Mouse (Mus musculus) liver, embryonic 16.5 days (tissue): Measurements from ENCODE around the gene Sorcs2. TPM values are rescaled to one million over a fixed set of nuclear protein-coding genes. Genes with fewer than 3 reads are reported as not detected.

Experiments
- ATAC-seq: fragments of 200-750 bp; cut with Nextera tagmentation; 2 replicates; pipeline ENCODE4 v1.8.0; 2017; ENCODE audit warnings: low read depth, mild to moderate bottlenecking, moderate number of reproducible peaks, moderate library complexity
- H3K27ac ChIP-seq: fragments of 300-500 bp; sonication (generic); 2 replicates; pipeline ENCODE4 v1.5.1; 2014; ENCODE audit warnings: mild to moderate bottlenecking, low read length
- H3K27me3 ChIP-seq: fragments of 300-500 bp; sonication (generic); 2 replicates; pipeline ENCODE4 v1.6.1; 2014; ENCODE audit warnings: low read depth, low read length, mixed read lengths; ENCODE audit not compliant: control insufficient read depth, insufficient read depth
- H3K36me3 ChIP-seq: fragments of 300-500 bp; sonication (generic); 2 replicates; pipeline ENCODE4 v1.6.1; 2014; ENCODE audit warnings: mild to moderate bottlenecking; ENCODE audit not compliant: control insufficient read depth, insufficient read depth
- H3K4me1 ChIP-seq: fragments of 300-500 bp; sonication (generic); 2 replicates; pipeline ENCODE4 v1.6.1; 2014; ENCODE audit warnings: low read depth, low read length, mixed read lengths; ENCODE audit not compliant: control insufficient read depth
- H3K4me2 ChIP-seq: fragments of 300-500 bp; sonication (generic); 2 replicates; pipeline ENCODE4 v1.6.1; 2014; ENCODE audit warnings: low read depth, low read length, mixed read lengths
- H3K4me3 ChIP-seq: fragments of 300-500 bp; sonication (generic); 2 replicates; pipeline ENCODE4 v1.5.1; 2014; ENCODE audit warnings: low read depth, mild to moderate bottlenecking, low read length
- H3K9ac ChIP-seq: fragments of 300-500 bp; sonication (generic); 2 replicates; pipeline ENCODE4 v1.6.1; 2014; ENCODE audit warnings: low read depth, low read length
- H3K9me3 ChIP-seq: fragments of 300-500 bp; sonication (generic); replicated peaks from 2 replicates; pipeline ENCODE4 v1.6.1; 2016; ENCODE audit warnings: low read length; ENCODE audit not compliant: control insufficient read depth
- WGBS: fragments of 180-500 bp; shearing (Covaris S2); extraction: QIAGEN DNeasy Blood & Tissue Kit; methylation state at CpG from one replicate; pipeline ENCODE4 v1.1.7; 2014; ENCODE audit not compliant: insufficient replicate concordance; 5-methylcytosine and 5-hydroxymethylcytosine counted together
- polyA plus RNA-seq: library from polyadenylated mRNA; unstranded; fragments of >200 nt; fragmentation: Nextera tagmentation; extraction: Ambion mirVana; gene quantifications from 2 replicates; pipeline ENCODE4 v1.2.1, GENCODE M21; 2015

Sorcs2 gene
- polyA plus RNA-seq, 1 experiment from 2014 or later = 0.99 TPM

DNA sequence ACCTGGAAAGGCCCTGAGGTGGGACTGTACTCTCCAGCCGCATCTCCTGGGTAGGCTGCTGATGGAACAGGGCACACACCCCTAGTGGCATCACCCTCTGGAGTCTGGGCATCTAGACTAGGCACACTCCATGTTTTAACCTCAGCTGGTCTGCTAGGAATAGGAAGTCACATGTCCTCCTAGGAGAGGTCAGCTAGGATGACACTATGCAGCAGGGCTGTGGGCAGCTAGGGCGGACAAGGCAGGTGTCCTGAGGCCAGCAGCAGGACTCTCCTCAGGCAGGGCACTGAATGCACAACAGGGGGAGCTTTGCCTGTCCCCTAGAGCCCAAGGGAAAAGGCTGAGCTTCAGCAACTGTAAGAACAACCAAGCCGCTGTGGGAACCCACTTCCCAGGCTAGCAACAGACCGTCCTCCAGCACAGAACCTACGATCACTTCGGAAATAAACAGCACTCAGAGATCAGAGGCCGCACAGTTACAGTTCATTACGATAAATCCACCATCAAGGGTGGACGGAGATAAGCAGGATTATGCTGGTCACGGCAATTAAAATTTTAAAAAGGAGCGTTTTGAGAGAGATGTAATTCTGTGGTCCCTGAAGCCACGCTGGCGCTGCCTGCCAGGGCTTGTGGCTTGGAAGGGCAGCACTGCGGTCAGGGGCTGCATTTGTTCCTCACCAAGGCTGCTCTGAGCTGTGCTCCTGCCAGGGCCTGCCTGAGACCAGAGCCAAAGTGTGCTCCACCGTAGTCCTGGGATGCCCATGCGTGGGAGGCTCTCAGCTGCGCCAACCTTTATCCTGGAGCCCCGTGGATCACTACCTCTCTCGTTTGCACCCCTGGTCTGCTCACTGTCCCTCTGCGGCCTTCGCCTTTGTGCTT is 232.3 kb downstream of the Sorcs2 start:
- H3K4me3 ChIP-seq = no peak overlapping the region
- H3K9me3 ChIP-seq = no peaks in the 10 kb centered on the region
- no peaks in the 10 kb centered on the region for H3K36me3 ChIP-seq
- H3K4me1 ChIP-seq = no peaks in the 10 kb centered on the region
- no peak overlapping the region for H3K4me2 ChIP-seq
- 77% methylated on average over 21 of the region's 21 CpGs for WGBS
- no peak overlapping the region for H3K9ac ChIP-seq
- H3K27me3 ChIP-seq = no peaks in the 10 kb centered on the region
- no peak for ATAC-seq
- no peak overlapping the region for H3K27ac ChIP-seq

- no peak for ATAC-seq
- Histone ChIP-seq H3K36me3 (no peaks in the 10 kb centered on the region), H3K4me2 (no peak overlapping the region), H3K27ac (no peak overlapping the region), H3K9ac (no peak overlapping the region), H3K4me3 (no peak overlapping the region), H3K9me3 (no peaks in the 10 kb centered on the region), H3K4me1 (no peaks in the 10 kb centered on the region), H3K27me3 (no peaks in the 10 kb centered on the region)
- WGBS = 43% methylated on average over 8 of the region's 8 CpGs
Measured at GRCm38 (mm10) chr5:36154879-36155485, 243.0 kb downstream of the Sorcs2 start.

DNA sequence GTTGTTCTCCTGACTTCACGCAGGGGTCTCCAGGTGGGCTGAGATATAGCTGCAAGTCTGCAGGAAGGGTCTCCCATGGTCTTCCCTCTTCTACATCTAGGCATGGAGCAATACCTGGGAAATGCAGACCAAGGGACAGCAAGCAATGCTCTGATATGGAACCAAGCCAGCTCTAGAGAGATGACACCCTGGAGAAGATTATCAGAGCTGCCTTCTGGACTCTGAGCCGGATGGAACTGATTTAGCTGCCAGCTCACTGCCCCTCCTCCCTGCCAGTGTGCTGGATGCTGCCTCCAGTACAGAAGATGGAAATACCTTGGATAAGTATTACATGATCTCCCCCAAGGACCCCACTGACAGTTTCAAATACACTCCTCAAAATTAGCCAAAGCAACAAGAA is 244.7 kb downstream of the Sorcs2 start:
- no peak for ATAC-seq
- Histone ChIP-seq H3K9me3 (no peaks in the 10 kb centered on the region), H3K9ac (no peak overlapping the region), H3K27me3 (no peaks in the 10 kb centered on the region), H3K36me3 (no peaks in the 10 kb centered on the region), H3K4me1 (no peaks in the 10 kb centered on the region), H3K27ac (no peak overlapping the region), H3K4me2 (no peak overlapping the region), H3K4me3 (no peak overlapping the region)
- WGBS = 57% methylated on average over 2 of the region's 2 CpGs

DNA sequence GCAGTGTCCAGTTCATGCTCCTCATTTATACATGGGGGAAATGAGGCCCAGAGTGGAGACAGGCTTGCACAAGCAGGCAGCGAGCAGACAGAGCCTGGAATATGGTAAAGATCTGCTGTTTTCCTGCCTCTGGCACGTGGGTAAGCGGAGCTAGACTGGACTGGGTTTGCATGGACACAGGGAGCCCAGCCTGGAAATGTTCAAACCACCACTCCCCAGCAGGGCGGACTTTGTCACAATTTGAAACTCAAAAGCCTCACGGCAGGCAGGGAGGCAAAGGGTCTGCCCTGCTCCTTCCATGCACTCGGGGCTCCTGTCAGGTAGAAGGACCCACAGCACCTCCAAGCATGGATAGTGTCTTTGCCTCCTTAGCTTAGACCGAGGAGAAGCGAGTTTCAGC is 246.9 kb downstream of the Sorcs2 start:
- Histone ChIP-seq H3K4me2 (no peak overlapping the region), H3K4me1 (no peaks in the 10 kb centered on the region), H3K27ac (no peak overlapping the region), H3K9ac (no peak overlapping the region), H3K4me3 (no peak overlapping the region), H3K9me3 (no peaks in the 10 kb centered on the region), H3K36me3 (no peaks in the 10 kb centered on the region), H3K27me3 (no peaks in the 10 kb centered on the region)
- no peak for ATAC-seq
- 56% methylated on average over 8 of the region's 8 CpGs for WGBS

GRCm38 (mm10) chr5:36149098-36149497 is 248.8 kb downstream of the Sorcs2 start:
- Histone ChIP-seq H3K27me3 (no peaks in the 10 kb centered on the region), H3K27ac (no peak overlapping the region), H3K4me3 (no peak overlapping the region), H3K4me2 (no peak overlapping the region), H3K9ac (no peak overlapping the region), H3K4me1 (no peaks in the 10 kb centered on the region), H3K36me3 (no peaks in the 10 kb centered on the region), H3K9me3 (no peaks in the 10 kb centered on the region)
- no peak for ATAC-seq
- WGBS = 47% methylated on average over 8 of the region's 8 CpGs

DNA sequence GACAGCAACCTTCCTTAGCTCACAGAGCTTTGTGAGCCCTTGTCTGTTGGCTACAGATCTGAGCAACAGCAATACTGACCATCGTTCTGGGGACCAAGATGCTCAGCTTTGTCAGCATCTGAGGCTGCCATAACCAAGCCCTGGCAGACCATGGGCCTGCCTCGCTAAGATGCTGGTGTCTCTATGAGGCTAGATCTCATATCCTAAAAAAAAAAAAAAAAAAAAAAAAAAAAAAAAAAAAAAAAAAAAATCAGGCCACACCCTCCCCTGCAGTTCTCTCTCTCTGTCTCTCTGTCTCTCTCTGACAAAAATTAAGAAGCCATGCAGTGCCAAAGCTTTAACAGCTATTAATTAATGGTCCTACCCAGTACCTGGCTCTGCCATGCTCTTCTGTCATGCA is 251.3 kb downstream of the Sorcs2 start:
- H3K4me3 ChIP-seq = no peak overlapping the region
- no peak overlapping the region for H3K9ac ChIP-seq
- 63% methylated on average over 2 of the region's 2 CpGs for WGBS
- no peak overlapping the region for H3K4me2 ChIP-seq
- H3K9me3 ChIP-seq = no peaks in the 10 kb centered on the region
- no peaks in the 10 kb centered on the region for H3K27me3 ChIP-seq
- H3K27ac ChIP-seq = no peak overlapping the region
- ATAC-seq = no peak
- no peaks in the 10 kb centered on the region for H3K4me1 ChIP-seq
- H3K36me3 ChIP-seq = no peaks in the 10 kb centered on the region

DNA sequence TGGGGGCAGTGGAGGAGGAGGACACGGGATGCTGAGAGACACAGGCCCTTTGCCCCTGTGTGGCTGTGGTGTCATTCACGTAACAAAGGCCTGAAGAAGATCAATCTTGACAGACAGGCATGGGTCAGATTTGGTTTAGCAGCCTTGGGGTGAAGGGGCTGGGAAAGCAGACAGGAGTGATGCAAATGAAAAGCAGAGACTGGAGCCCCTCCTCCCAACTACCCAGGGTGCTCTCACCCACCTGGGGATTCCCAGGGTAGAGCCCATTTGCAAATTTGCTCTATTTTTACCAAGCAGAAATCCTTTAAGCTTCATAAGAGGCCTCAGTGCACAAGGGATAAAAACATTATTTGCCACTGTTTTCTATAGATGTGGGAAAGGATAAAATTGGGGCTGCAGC is 253.4 kb downstream of the Sorcs2 start:
- H3K9me3 ChIP-seq = no peaks in the 10 kb centered on the region
- no peak overlapping the region for H3K4me3 ChIP-seq
- no peak for ATAC-seq
- WGBS = 56% methylated on average over 2 of the region's 2 CpGs
- H3K4me1 ChIP-seq = no peaks in the 10 kb centered on the region
- no peaks in the 10 kb centered on the region for H3K27me3 ChIP-seq
- H3K36me3 ChIP-seq = no peaks in the 10 kb centered on the region
- no peak overlapping the region for H3K4me2 ChIP-seq
- no peak overlapping the region for H3K9ac ChIP-seq
- H3K27ac ChIP-seq = no peak overlapping the region

DNA sequence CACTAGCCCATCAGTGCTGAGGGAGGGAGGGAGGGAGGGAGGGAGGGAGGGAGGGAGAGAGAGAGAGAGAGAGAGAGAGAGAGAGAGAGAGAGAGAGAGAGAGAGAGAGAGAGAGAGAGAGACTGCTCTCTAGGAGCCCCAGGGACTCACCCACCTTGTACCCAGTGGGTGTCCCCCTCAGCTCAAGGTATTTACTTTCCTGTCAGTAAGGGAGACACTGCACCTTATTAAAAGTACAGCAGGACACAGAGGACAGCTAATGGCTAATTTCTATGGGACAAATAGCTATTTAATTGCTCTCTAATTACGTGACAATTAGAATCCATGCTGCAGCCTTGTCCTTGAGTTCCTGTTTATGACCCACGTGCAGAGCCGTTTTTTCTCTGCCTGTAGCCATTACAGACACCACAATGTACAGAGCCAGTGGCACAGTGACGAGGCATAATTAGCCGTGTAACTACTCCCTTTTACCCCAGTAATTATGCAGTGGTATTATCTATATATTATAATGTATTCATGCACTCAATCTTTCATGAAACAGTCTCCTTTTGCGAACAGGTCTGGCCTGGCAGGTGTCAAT is 256.2 kb downstream of the Sorcs2 start:
- 48% methylated on average over 6 of the region's 6 CpGs for WGBS
- Histone ChIP-seq H3K9ac (no peak overlapping the region), H3K4me1 (no peaks in the 10 kb centered on the region), H3K9me3 (no peaks in the 10 kb centered on the region), H3K4me3 (no peak overlapping the region), H3K27ac (no peak overlapping the region), H3K36me3 (no peaks in the 10 kb centered on the region), H3K4me2 (no peak overlapping the region), H3K27me3 (no peaks in the 10 kb centered on the region)
- no peak for ATAC-seq

DNA sequence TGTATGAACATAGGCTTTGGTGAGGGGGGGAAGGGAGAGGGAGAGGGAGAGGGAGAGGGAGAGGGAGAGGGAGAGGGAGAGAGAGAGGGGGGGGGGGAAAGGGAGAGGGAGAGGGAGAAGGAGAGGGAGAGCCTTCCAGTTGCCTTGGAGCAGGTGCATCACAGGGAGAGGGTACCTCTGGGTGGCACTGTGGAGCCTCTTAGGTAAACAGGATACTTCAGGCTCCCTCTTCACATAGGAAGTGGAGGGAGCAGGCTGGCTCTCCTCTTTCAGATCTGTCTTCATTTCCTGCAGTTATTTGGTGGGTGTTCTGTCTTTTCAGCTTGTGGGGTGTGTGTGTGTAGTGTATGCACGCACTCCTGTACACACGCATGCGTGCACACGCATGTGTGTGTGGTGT is 256.8 kb downstream of the Sorcs2 start:
- Histone ChIP-seq H3K36me3 (no peaks in the 10 kb centered on the region), H3K27me3 (no peaks in the 10 kb centered on the region), H3K4me2 (no peak overlapping the region), H3K4me3 (no peak overlapping the region), H3K9me3 (no peaks in the 10 kb centered on the region), H3K9ac (no peak overlapping the region), H3K27ac (no peak overlapping the region), H3K4me1 (no peaks in the 10 kb centered on the region)
- ATAC-seq = no peak
- WGBS = 76% methylated on average over 4 of the region's 4 CpGs
